Mouse (Mus musculus) stomach, postnatal 0 days (tissue): ENCODE measurements at regions not wholly inside any gene's neighbourhood (a gene's known extent, or its start where the extent isn't known, plus 50 kb on each side); places are given as distances from the start of the nearest gene placed in this dataset.

Experiments
- ATAC-seq: fragments of 200-750 bp; cut with Nextera tagmentation; 2 replicates; pipeline ENCODE4 v1.8.0; 2017; ENCODE audit not compliant: low FRiP score, low TSS enrichment
- DNase-seq: peaks from one replicate; pipeline ENCODE4 v3.0.0-alpha.2; 2016; ENCODE audit warnings: low spot score
- H3K27ac ChIP-seq: fragments of 300-500 bp; sonication (generic); replicated peaks from 2 replicates; pipeline ENCODE4 v1.5.1; 2014; ENCODE audit warnings: mild to moderate bottlenecking, control low read depth
- H3K27me3 ChIP-seq: fragments of 300-500 bp; sonication (generic); 2 replicates; pipeline ENCODE4 v1.6.1; 2014; ENCODE audit warnings: low read length; ENCODE audit not compliant: control insufficient read depth, insufficient read depth
- H3K36me3 ChIP-seq: fragments of 300-500 bp; sonication (generic); 2 replicates; pipeline ENCODE4 v1.6.1; 2014; ENCODE audit warnings: low read length, mixed read lengths; ENCODE audit not compliant: control insufficient read depth, insufficient read depth
- H3K4me1 ChIP-seq: fragments of 300-500 bp; sonication (generic); replicated peaks from 2 replicates; pipeline ENCODE4 v1.6.1; 2014; ENCODE audit warnings: antibody characterized with exemption; ENCODE audit not compliant: control insufficient read depth, insufficient read depth
- H3K4me2 ChIP-seq: fragments of 300-500 bp; sonication (generic); replicated peaks from 2 replicates; pipeline ENCODE4 v1.6.1; 2014; ENCODE audit warnings: low read depth, mild to moderate bottlenecking, control low read depth, moderate library complexity
- H3K4me3 ChIP-seq: fragments of 300-500 bp; sonication (generic); 2 replicates; pipeline ENCODE4 v1.5.1; 2014; ENCODE audit warnings: low read depth, low read length, control low read depth
- H3K9ac ChIP-seq: fragments of 300-500 bp; sonication (generic); 2 replicates; pipeline ENCODE4 v1.6.1; 2014; ENCODE audit warnings: mild to moderate bottlenecking, low read length, control low read depth, mixed read lengths
- H3K9me3 ChIP-seq: fragments of 300-500 bp; sonication (generic); 2 replicates; pipeline ENCODE4 v1.6.1; 2016; ENCODE audit warnings: low read length; ENCODE audit not compliant: control insufficient read depth
- CTCF ChIP-seq: IDR thresholded peaks from 2 replicates; pipeline ENCODE4 v1.5.1; 2016; ENCODE audit warnings: antibody characterized with exemption, low read depth, mild to moderate bottlenecking, moderate library complexity
- EP300 ChIP-seq: optimal IDR thresholded peaks from 2 replicates; pipeline ENCODE3; 2016; ENCODE audit warnings: antibody characterized with exemption
- WGBS: fragments of 180-500 bp; shearing (Covaris S2); extraction: QIAGEN DNeasy Blood & Tissue Kit; methylation state at CpG from one replicate; pipeline ENCODE4 v1.1.7; 2014; 5-methylcytosine and 5-hydroxymethylcytosine counted together

- TF ChIP-seq CTCF (no peak), EP300 (no peak)
- H3K9me3 ChIP-seq: no peaks in the 10 kb centered on the region
- no peak overlapping the region for H3K27ac ChIP-seq
- H3K4me2 ChIP-seq: no peak overlapping the region
- DNase-seq (no peak), ATAC-seq (no peak)
- H3K4me1 ChIP-seq: no peaks in the 10 kb centered on the region
- H3K4me3 ChIP-seq: no peak overlapping the region
- 62% methylated on average over 5 of the region's 5 CpGs for WGBS
- H3K27me3 ChIP-seq: no peaks in the 10 kb centered on the region
- no peaks in the 10 kb centered on the region for H3K36me3 ChIP-seq
- no peak overlapping the region for H3K9ac ChIP-seq
Measured at GRCm38 (mm10) chr6:93075867-93076266, 132.6 kb upstream of the Adamts9 start.

DNA sequence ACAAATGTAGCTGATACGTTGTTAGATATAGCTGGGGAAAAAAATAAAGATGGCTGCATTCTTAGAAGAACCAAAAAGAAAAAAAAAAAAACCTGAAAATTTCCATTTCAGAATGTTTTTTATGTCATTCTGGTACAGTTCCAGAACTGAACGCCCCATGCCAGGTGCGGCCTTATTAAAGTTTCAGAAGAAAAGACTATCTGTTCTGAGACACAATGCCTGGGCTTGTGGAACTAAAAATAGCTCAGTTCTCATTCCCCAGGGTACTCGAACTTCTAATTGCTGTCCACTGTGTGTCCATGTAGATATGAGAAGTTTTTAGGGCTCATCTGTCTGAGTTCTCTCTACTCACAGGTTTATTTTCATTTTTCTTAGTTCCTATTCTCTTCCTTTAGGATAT is 131.7 kb upstream of the Adamts9 start:
- H3K4me2 ChIP-seq: no peak overlapping the region
- H3K27ac ChIP-seq: no peak overlapping the region
- no peaks in the 10 kb centered on the region for H3K4me1 ChIP-seq
- H3K4me3 ChIP-seq: no peak overlapping the region
- ATAC-seq (no peak), DNase-seq (no peak)
- H3K36me3 ChIP-seq: no peaks in the 10 kb centered on the region
- 64% methylated on average over 4 of the region's 4 CpGs for WGBS
- no peak overlapping the region for H3K9ac ChIP-seq
- TF ChIP-seq EP300: no peak
- no peak for TF ChIP-seq CTCF
- H3K27me3 ChIP-seq: no peaks in the 10 kb centered on the region
- H3K9me3 ChIP-seq: no peaks in the 10 kb centered on the region

GRCm38 (mm10) chr6:93070916-93071315 is 127.6 kb upstream of the Adamts9 start:
- no peak for DNase-seq
- TF ChIP-seq CTCF (no peak), EP300 (no peak)
- WGBS: 85% methylated on average over 5 of the region's 5 CpGs
- Histone ChIP-seq H3K4me2 (no peak overlapping the region), H3K4me1 (no peaks in the 10 kb centered on the region), H3K9me3 (no peaks in the 10 kb centered on the region), H3K36me3 (no peaks in the 10 kb centered on the region), H3K4me3 (no peak overlapping the region), H3K27me3 (no peaks in the 10 kb centered on the region), H3K27ac (no peak overlapping the region), H3K9ac (no peak overlapping the region)
- ATAC-seq: no peak

DNA sequence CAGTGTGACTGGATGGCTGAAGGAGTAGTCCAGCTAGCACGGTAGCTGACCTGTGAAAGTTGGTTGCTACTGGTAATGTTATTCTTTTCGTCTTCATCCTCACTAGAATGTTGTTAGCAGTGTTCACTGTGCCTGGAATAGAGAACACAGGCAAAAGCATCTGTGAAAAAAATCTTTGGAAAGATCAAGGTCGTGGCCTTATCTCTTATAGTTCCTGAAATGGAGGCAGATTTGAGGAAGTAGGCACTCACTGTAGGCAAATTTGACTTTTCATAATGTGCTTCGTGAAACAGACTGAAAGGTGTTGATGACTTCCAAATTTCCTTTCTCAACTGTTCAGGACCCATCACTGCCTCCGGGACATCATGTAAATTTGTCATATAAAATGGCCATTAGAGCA is 124.5 kb upstream of the Adamts9 start:
- Histone ChIP-seq H3K4me3 (no peak overlapping the region), H3K9ac (no peak overlapping the region), H3K4me1 (no peaks in the 10 kb centered on the region), H3K27me3 (no peaks in the 10 kb centered on the region), H3K4me2 (no peak overlapping the region), H3K27ac (no peak overlapping the region), H3K9me3 (no peaks in the 10 kb centered on the region), H3K36me3 (no peaks in the 10 kb centered on the region)
- DNase-seq: no peak
- no peak for ATAC-seq
- WGBS: 85% methylated on average over 5 of the region's 5 CpGs
- no peak for TF ChIP-seq CTCF
- TF ChIP-seq EP300: no peak

- Histone ChIP-seq H3K27ac (peak overlapping the region; percentile 49), H3K4me3 (no peak overlapping the region), H3K9ac (no peak overlapping the region), H3K27me3 (no peaks in the 10 kb centered on the region), H3K4me1 (no peaks in the 10 kb centered on the region), H3K36me3 (no peaks in the 10 kb centered on the region), H3K9me3 (no peaks in the 10 kb centered on the region), H3K4me2 (0 out of 2 replicates have a peak overlapping the region, but pooled peaks have one; percentile 32)
- no peak for ATAC-seq
- WGBS: 46% methylated on average over 11 of the region's 11 CpGs
- no peak for DNase-seq
- no peak for TF ChIP-seq CTCF
- TF ChIP-seq EP300: no peak
Measured at GRCm38 (mm10) chr6:93066553-93067376, 123.5 kb upstream of the Adamts9 start.

DNA sequence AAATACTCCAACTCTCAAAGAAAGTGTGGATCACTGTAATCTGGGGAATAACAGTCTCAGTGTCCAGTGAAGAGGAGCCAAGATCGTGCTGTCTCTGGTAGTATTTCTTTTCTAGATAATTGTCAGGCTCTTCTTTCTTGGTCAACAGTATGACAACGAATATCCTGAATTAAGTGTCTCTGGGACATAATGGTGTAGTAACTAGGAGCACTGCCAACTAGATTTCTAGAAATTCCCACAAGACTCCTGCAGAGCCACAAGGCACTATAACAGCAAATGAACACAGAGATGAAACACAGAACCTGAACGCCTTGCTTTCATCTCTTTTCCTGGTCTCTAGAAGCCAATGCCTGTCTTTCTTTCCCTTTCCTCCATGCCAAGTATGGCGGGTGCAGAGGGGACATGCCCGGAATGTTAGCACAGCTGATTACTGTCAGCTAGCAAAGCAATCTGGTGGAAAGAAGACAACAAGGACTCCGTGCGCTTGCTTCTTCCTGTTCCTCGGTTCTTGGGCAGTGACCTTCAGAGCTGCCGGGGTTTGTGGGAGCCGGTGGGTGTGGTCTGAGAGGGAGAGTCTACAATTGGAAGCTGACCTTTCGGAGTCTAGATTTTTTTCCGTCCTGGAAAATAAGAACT is 122.7 kb upstream of the Adamts9 start:
- DNase-seq: peak; percentile 27

More for the DNA sequence above, 122.7 kb upstream of the Adamts9 start:
- Histone ChIP-seq H3K9ac (no peak overlapping the region), H3K4me3 (no peak overlapping the region), H3K27ac (peak overlapping the region; percentile 49), H3K9me3 (no peaks in the 10 kb centered on the region), H3K4me2 (peak overlapping the region; percentile 32), H3K36me3 (no peaks in the 10 kb centered on the region), H3K4me1 (no peaks in the 10 kb centered on the region), H3K27me3 (no peaks in the 10 kb centered on the region)
- TF ChIP-seq CTCF (no peak), EP300 (no peak)
- 49% methylated on average over 12 of the region's 12 CpGs for whole genome bisulfite sequencing
- ATAC-seq: no peak; the same call in 1 of the 2 replicates
